Mouse (Mus musculus): Measurements from ENCODE around the gene Nova2. TPM values are rescaled to one million over a fixed set of nuclear protein-coding genes. Genes with fewer than 3 reads are reported as not detected.

The Nova2 gene
- polyA plus RNA-seq (2016; fragmentation: Nextera tagmentation; extraction: Ambion mirVana): 0.98 and 1.5 TPM in 2 replicates

GRCm38 (mm10) chr7:18925162-18925938 lies at the start of gene Nova2:
TSS of gene Nova2 (plus strand) at chr7:18925888.
- peak within 1 kb of the TSS; percentile 88 for H3K27ac ChIP-seq (replicated peaks)
- peak; percentile 93 for DNase-seq (ENCODE audit: low spot score)
- H3K27me3 ChIP-seq (replicated peaks; ENCODE audit: low read depth, poor library complexity, severe bottlenecking): peaks cover 76% of the 10 kb centered on the region
- H3K9me3 ChIP-seq: no peaks in the 10 kb centered on the region
- H3K4me3 ChIP-seq: peak within 1 kb of the TSS; percentile 78
- peaks cover 52% of the 10 kb centered on the region for H3K4me1 ChIP-seq
- whole genome bisulfite sequencing: under 1% methylated on average over 32 of the region's 45 CpGs
- no peaks in the 10 kb centered on the region for H3K36me3 ChIP-seq (replicated peaks)

GRCm38 (mm10) chr7:18878691-18879090 lies 47.0 kb upstream of the Nova2 start:
- H3K27me3 ChIP-seq (replicated peaks; ENCODE audit: low read depth, poor library complexity, severe bottlenecking): no peaks in the 10 kb centered on the region
- WGBS: 70% methylated on average over 7 of the region's 7 CpGs
- no peak overlapping the region for H3K4me3 ChIP-seq
- no peak for DNase-seq (ENCODE audit: low spot score)
- 0 out of 2 replicates have a peak, but pooled peaks cover 3% of the 10 kb centered on the region for H3K4me1 ChIP-seq
- no peak overlapping the region for H3K27ac ChIP-seq (replicated peaks)
- no peaks in the 10 kb centered on the region for H3K9me3 ChIP-seq
- H3K36me3 ChIP-seq (replicated peaks): no peaks in the 10 kb centered on the region

GRCm38 (mm10) chr7:18883991-18884744 lies 41.5 kb upstream of the Nova2 start:
- Histone ChIP-seq H3K27me3 (replicated peaks; ENCODE audit: low read depth, poor library complexity, severe bottlenecking) (no peaks in the 10 kb centered on the region), H3K4me1 (0 out of 2 replicates have a peak, but pooled peaks cover 3% of the 10 kb centered on the region), H3K4me3 (no peak overlapping the region), H3K36me3 (replicated peaks) (no peaks in the 10 kb centered on the region; the same call in 1 of the 2 replicates), H3K9me3 (no peaks in the 10 kb centered on the region), H3K27ac (replicated peaks) (no peak overlapping the region)
- DNase-seq (ENCODE audit: low spot score): no peak
- WGBS: 65% methylated on average over 9 of the region's 9 CpGs

- Histone ChIP-seq H3K36me3 (replicated peaks) (no peaks in the 10 kb centered on the region; the same call in 1 of the 2 replicates), H3K9me3 (no peaks in the 10 kb centered on the region), H3K27ac (replicated peaks) (no peak overlapping the region), H3K27me3 (replicated peaks; ENCODE audit: low read depth, poor library complexity, severe bottlenecking) (no peaks in the 10 kb centered on the region), H3K4me1 (0 out of 2 replicates have a peak, but pooled peaks cover 3% of the 10 kb centered on the region), H3K4me3 (no peak overlapping the region)
- WGBS: 59% methylated on average over 13 of the region's 13 CpGs
- DNase-seq (ENCODE audit: low spot score): no peak
These were observed 40.8 kb upstream of the Nova2 start for GRCm38 (mm10) chr7:18884745-18885422.

GRCm38 (mm10) chr7:18886963-18887362 lies 38.7 kb upstream of the Nova2 start:
- no peak overlapping the region for H3K4me3 ChIP-seq
- H3K9me3 ChIP-seq: no peaks in the 10 kb centered on the region
- DNase-seq (ENCODE audit: low spot score): no peak
- H3K36me3 ChIP-seq (replicated peaks): no peaks in the 10 kb centered on the region; the same call in 1 of the 2 replicates
- peaks cover 2% of the 10 kb centered on the region; the same call in 1 of the 2 replicates for H3K4me1 ChIP-seq
- H3K27ac ChIP-seq (replicated peaks): no peak overlapping the region
- WGBS: 88% methylated on average over 1 of the region's 1 CpGs
- no peaks in the 10 kb centered on the region for H3K27me3 ChIP-seq (replicated peaks; ENCODE audit: low read depth, poor library complexity, severe bottlenecking)

- WGBS: 91% methylated on average over 8 of the region's 8 CpGs
These were observed 34.8 kb upstream of the Nova2 start for GRCm38 (mm10) chr7:18890848-18891247.

GRCm38 (mm10) chr7:18891872-18892599 lies 33.7 kb upstream of the Nova2 start:
- Histone ChIP-seq H3K4me1 (peaks cover 25% of the 10 kb centered on the region), H3K36me3 (replicated peaks) (no peaks in the 10 kb centered on the region; the same call in 1 of the 2 replicates), H3K27ac (replicated peaks) (peak overlapping the region; percentile 73), H3K9me3 (no peaks in the 10 kb centered on the region), H3K4me3 (peak overlapping the region; percentile 59), H3K27me3 (replicated peaks; ENCODE audit: low read depth, poor library complexity, severe bottlenecking) (peaks cover 34% of the 10 kb centered on the region)
- DNase-seq (ENCODE audit: low spot score): peak; percentile 92
- 22% methylated on average over 33 of the region's 33 CpGs for WGBS

More at GRCm38 (mm10) chr7:18890848-18891247, 34.8 kb upstream of the Nova2 start:
- Histone ChIP-seq H3K36me3 (replicated peaks) (no peaks in the 10 kb centered on the region; the same call in 1 of the 2 replicates), H3K4me3 (no peak overlapping the region), H3K9me3 (no peaks in the 10 kb centered on the region), H3K27me3 (replicated peaks; ENCODE audit: low read depth, poor library complexity, severe bottlenecking) (peaks cover 34% of the 10 kb centered on the region), H3K27ac (replicated peaks) (no peak overlapping the region), H3K4me1 (peaks cover 25% of the 10 kb centered on the region)
- DNase-seq (ENCODE audit: low spot score): no peak

GRCm38 (mm10) chr7:18893009-18893408 lies 32.7 kb upstream of the Nova2 start:
- Histone ChIP-seq H3K27ac (replicated peaks) (no peak overlapping the region), H3K9me3 (no peaks in the 10 kb centered on the region), H3K36me3 (replicated peaks) (peaks cover 6% of the 10 kb centered on the region), H3K4me3 (peak overlapping the region; percentile 59), H3K27me3 (replicated peaks; ENCODE audit: low read depth, poor library complexity, severe bottlenecking) (peaks cover 34% of the 10 kb centered on the region), H3K4me1 (peaks cover 25% of the 10 kb centered on the region)
- DNase-seq (ENCODE audit: low spot score): peak; percentile 22
- WGBS: 32% methylated on average over 27 of the region's 27 CpGs

- peaks cover 14% of the 10 kb centered on the region for H3K36me3 ChIP-seq (replicated peaks)
- H3K4me1 ChIP-seq: peaks cover 25% of the 10 kb centered on the region
- no peaks in the 10 kb centered on the region for H3K9me3 ChIP-seq
- H3K27ac ChIP-seq (replicated peaks): 0 out of 2 replicates have a peak overlapping the region, but pooled peaks have one; percentile 19
- H3K4me3 ChIP-seq: peak overlapping the region; percentile 59
- WGBS: 1% methylated on average over 41 of the region's 41 CpGs
- peak; percentile 80 for DNase-seq (ENCODE audit: low spot score)
- H3K27me3 ChIP-seq (replicated peaks; ENCODE audit: low read depth, poor library complexity, severe bottlenecking): peaks cover 34% of the 10 kb centered on the region
These were observed 31.8 kb upstream of the Nova2 start for GRCm38 (mm10) chr7:18893651-18894430.

- H3K9me3 ChIP-seq: no peaks in the 10 kb centered on the region
- WGBS: 45% methylated on average over 5 of the region's 5 CpGs
- H3K27ac ChIP-seq (replicated peaks): no peak overlapping the region
- H3K4me3 ChIP-seq: no peak overlapping the region
- peaks cover 25% of the 10 kb centered on the region for H3K4me1 ChIP-seq
- DNase-seq (ENCODE audit: low spot score): peak; percentile 56
- peaks cover 41% of the 10 kb centered on the region for H3K36me3 ChIP-seq (replicated peaks)
- peaks cover 34% of the 10 kb centered on the region for H3K27me3 ChIP-seq (replicated peaks; ENCODE audit: low read depth, poor library complexity, severe bottlenecking)
These were observed 29.2 kb upstream of the Nova2 start for GRCm38 (mm10) chr7:18896536-18896935.

- H3K36me3 ChIP-seq (replicated peaks): peaks cover 65% of the 10 kb centered on the region
- no peak overlapping the region for H3K27ac ChIP-seq (replicated peaks)
These were observed 25.2 kb upstream of the Nova2 start for GRCm38 (mm10) chr7:18900513-18900912.

More at GRCm38 (mm10) chr7:18900513-18900912, 25.2 kb upstream of the Nova2 start:
- H3K9me3 ChIP-seq: no peaks in the 10 kb centered on the region
- H3K4me3 ChIP-seq: no peak overlapping the region
- no peak for DNase-seq (ENCODE audit: low spot score)
- WGBS: 79% methylated on average over 2 of the region's 2 CpGs
- no peaks in the 10 kb centered on the region; the same call in 1 of the 2 replicates for H3K4me1 ChIP-seq
- H3K27me3 ChIP-seq (replicated peaks; ENCODE audit: low read depth, poor library complexity, severe bottlenecking): 0 out of 2 replicates have a peak, but pooled peaks cover 2% of the 10 kb centered on the region

All from embryonic facial prominence, embryonic 10.5 days (tissue).